Mouse (Mus musculus) adrenal gland, adult 2 months (tissue): Measurements from ENCODE around the gene Rtca. TPM values are rescaled to one million over a fixed set of nuclear protein-coding genes. Genes with fewer than 3 reads are reported as not detected.

Experiments used
- DNase-seq: peaks from one replicate; pipeline ENCODE4 v3.0.0; 2021
- long read RNA-seq: library from polyadenylated mRNA; stranded (forward); transcript quantifications from one replicate; pipeline ENCODE4 v2.0.0, GENCODE M21; 2021
- polyA plus RNA-seq: library from polyadenylated mRNA; depleted of rRNA; stranded (reverse); fragments of >200 nt; gene quantifications from 2 replicates; pipeline ENCODE4 v1.2.3, GENCODE M21; 2012; rRNA removed
- total RNA-seq, 2 experiments: library from RNA; stranded (reverse); gene quantifications; 2 replicates each; pipeline ENCODE4 v1.2.3; 2021

Gene Rtca
- 10 to 100 TPM; 27.4 to 37.1 TPM for total RNA-seq
- 28.6 and 40.6 TPM in 2 replicates for polyA plus RNA-seq
- long read RNA-seq, transcript Rtca-201 (11 exons, 1,594 nt) = major isoform, 29 of 30 reads
- long read RNA-seq, partial matches to known transcripts = 1 of 30 reads
- long read RNA-seq, other reads (novel, unspliced or antisense) = 0 of 30 reads

DNA sequence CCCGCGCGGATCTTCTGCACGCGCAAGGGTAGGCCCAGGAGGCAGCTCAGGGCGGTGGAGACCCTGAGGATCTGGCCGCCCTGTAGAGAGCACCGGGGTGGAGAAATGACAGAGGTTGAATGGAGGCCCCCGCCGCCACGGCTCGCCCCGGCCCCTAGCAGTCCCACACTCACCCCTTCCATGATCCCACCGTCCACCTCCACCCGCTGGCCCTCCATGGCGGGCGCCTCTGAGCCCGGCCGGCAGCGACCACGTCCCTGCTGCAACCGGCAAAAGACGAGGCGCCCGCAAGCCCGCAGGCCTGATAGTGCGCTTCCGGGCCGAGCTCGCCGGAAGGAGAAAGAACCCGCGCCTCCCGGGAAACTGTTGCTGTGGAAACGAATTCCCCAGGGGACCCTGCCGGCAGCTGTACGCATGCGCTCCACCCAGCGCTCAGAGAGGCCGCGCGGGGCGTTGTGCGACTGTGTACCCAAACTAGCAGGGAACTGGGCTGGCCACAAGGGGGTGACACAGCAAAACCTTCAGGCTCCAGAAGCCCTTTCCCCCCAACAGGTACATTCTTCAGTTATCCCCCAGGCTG is at the start of gene Rtca:
Gene Rtca (minus strand): TSS at position 437 of the 580 bp plus-strand sequence.
- peak; percentile 98 for DNase-seq

DNA sequence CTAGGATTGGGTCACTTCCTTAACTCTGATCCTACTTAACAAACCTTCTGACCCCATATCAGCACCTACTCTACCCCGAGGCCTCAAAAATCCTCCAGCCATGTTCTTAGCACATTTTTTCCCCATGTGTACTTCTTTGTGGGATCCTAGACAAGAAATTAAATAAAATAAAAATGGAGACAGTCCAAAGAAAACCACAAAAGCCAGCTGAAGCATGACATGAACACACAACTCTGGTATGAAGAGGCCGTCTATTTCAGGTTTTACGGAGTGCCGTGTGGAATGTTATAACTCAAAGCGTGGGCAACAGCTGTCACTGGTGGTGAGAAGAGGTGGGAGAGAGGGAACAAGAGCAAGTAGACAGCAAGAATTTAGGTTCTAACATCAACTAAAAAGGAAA is 43.4 kb upstream of the Rtca start:
- DNase-seq = no peak

DNA sequence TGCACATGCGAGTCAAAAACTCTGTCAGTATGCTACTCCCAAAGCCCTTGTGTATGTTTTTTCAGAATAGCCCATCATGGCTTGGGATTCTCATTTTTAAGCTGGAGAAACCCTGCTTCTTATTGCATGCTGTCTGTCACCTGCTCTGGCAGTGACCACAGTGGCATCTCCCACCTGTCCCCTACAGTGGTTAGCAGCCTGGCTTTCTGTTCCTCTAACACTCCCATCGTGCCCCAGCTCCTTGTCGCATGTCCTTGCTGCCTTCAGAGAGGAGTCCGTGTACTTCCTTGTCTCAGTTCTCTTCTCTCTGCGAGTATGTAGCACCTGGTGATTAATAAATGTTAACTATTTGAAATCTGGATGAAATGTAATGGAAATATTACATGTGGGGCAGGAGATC is 39.4 kb upstream of the Rtca start:
- no peak for DNase-seq

DNA sequence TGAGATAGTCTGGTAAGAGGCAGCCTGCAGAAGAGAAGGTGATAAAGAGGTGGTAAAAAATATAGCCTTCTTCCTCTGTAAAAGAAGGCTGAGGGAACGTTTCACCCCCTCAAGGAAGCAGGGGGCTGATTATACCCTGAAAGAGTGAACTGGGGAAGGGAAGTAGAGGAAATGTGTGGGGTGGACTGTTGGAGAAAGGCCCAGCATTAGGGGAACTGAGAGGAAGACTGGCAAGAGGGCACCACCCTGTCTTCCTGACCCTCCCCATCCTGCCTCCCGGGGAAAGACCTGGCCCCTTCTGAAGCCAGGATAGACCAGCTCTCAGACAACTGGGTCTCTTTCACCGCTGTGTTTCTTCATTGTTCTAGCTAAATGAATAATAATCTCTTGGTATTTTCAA is 34.5 kb upstream of the Rtca start:
- no peak for DNase-seq

DNA sequence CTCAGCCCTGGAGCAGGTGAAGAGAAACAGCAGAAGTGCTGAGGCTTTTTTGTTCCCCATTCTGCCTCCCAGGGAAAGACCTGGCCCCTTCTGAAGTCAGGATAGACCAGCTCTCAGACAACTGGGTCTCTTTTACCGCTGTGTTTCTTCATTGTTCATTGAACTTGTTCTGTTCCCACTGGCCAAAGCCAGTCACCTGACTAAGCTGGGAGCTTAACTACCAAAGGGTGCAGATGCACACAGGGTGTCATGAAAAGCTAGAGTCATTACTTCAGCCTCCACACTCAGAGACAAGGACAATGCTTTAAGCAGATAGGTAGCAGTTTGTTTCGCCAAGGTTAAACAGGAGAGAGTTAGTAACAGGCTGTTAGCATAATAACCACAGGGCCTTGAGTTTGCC is 34.1 kb upstream of the Rtca start:
- DNase-seq = no peak

DNA sequence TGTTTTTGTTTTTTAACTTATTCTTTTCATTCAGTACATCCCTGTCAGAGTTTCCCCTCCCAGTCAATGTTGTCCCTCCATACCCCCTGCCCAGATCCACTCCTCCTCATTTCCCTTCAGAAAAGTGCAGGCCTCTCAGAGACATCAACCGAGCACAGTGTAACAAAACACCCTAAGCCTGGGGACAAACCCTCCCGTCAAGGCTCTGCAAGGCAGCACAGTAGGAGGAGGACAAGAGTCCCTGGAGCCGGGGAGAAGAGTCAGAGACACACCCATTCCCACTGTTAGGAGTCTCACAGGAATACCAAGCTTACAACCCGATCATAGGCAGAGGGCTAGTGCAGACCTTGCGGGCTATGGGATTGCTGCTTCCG is 29.2 kb upstream of the Rtca start:
- no peak for DNase-seq

DNA sequence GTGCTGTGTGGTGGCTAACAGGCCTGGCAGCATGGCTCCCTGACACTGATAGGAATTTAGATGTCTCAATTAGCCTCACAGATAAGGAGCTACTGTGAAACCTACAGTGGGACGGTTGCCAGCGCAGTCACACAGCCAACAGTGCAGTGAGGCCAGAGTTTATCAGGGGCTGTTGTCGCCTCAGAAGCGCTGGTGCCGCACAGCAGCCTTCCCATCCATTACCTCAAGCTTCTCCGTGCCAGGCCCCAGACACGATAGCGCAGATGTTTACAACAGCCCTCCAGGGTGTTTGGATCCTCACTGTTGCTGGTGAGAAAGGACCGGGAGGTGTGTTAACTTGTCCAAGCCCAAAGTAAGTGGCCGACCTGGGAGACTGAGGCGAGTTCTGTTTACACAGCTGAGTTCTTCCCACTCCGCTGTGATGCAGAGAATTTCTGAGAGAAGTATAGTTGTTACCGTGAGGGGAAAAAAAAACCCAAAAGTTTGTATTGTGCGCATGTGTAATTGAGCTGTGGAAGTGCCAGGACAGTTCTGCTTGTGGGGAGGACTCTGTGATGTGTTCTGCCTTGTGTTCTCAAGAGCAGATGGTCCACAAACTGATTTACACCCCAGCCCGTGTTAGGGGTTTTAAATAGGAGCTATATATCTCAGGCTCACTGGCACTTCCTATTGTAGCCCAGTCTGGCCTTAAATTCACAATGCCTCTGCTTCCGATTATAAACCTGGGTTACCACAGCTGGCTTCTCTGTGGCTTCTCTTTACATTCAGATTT is 28.6 kb upstream of the Rtca start:
- no peak for DNase-seq

DNA sequence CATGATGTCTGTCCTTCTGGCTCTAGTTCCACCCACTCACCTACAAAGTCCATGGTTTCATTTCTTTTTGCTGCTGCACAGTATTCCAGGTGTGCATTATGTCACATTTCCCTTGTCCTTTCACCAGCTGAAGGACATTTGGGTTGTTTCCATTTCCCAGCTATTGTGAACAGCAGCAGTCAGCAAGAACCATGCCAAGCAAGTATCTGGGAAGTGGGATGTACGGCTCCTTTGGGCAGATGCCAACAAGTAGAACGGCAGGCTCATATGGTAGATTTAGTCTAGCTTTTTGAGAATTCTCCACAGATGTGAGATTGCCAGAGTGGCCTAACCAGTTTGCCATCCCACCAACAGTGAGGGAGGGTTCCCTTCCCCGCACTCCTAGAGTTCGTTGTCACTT is 22.8 kb upstream of the Rtca start:
- no peak for DNase-seq

DNA sequence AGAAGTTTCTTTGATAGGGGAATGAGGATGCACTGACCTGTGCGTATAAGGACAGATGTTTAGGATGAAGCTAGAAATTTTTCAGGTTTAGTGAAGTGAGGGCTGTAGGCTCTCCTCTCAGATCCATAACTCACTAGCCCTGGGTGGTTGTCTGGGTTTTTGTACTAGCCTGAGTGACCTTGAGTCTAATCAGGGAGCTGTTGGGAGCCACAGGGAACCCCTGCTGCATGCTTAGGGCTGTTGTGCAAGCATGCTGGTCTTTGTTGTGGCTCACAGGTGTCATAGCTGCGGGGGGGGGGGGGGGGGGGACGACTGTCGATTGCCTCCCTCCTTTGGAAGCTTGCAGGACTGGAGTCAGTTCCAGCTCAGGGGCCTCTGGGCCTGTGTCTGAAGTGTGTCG is 21.7 kb upstream of the Rtca start:
- no peak for DNase-seq

DNA sequence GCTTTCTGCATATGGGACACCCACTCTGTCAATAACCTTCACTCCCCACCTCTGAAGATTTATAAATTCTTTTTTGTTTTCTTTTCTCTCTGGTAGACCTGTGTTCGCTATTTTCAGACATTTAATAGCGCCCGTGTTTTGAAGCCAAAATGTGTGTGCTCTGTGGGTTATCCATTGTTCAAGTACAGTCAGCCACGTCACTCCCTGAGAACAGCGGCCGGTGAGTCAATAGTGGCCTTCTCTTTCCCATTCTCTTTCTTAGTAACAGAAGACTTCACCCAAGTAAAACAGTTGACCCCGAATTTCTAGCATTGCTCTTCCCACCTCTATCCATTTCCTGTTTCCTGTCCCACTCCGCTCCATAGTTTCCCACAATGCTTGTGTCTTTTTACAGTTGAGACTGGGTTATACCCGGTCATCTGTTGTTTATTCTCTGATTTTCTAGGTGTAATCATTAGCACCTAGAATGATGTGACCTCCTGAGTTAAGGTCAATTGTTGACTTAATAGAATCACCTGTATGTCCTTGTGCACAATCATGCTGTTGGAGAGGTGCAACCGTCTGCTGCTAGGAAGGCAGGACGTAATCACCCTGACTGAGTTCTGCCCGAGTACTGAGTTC is 12.2 kb upstream of the Rtca start:
- DNase-seq = peak; percentile 78

DNA sequence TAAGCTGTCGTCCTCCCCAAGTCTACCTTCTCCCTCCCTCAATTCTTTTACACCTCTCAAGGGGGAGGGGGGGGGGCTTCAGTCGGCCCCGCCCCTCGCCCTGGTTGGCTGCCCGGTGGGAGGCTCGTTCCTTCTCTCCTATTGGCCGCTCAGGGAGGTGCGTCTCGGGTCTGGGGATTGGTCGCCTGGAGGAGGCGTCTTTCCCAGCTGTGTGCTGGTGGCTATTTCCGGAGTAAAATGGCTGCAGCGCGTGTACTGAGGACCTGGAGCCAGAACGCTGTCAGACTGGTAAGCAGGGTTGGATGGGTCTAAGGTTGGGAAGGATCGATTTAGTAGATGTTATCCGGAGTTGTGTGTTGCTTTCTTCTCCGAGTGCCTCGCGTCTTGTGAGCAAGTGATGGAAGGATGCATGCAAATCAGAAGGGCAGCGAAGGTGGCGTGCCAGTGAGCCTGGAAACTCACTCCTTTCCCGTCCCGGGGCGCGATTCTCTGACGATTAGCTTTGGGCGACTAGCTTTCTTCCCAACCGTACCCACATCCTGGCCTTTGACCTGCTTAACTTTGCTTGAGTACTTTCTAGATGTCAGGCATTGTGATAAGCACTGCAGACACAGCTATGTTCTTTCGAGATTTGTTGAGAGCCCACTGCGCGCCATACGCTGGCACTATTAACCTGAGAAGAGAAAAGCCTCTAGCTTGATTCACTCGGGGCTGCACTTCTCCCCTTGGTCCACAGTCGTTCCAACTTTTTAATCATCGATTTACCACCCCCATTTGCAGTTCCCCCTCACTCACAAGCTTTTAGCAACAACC is 5.1 kb upstream of the Rtca start, which contains the start of gene Dbt:
Gene Dbt (plus strand): TSS at position 167 of the 813 bp plus-strand sequence.
- peak; percentile 93 for DNase-seq

DNA sequence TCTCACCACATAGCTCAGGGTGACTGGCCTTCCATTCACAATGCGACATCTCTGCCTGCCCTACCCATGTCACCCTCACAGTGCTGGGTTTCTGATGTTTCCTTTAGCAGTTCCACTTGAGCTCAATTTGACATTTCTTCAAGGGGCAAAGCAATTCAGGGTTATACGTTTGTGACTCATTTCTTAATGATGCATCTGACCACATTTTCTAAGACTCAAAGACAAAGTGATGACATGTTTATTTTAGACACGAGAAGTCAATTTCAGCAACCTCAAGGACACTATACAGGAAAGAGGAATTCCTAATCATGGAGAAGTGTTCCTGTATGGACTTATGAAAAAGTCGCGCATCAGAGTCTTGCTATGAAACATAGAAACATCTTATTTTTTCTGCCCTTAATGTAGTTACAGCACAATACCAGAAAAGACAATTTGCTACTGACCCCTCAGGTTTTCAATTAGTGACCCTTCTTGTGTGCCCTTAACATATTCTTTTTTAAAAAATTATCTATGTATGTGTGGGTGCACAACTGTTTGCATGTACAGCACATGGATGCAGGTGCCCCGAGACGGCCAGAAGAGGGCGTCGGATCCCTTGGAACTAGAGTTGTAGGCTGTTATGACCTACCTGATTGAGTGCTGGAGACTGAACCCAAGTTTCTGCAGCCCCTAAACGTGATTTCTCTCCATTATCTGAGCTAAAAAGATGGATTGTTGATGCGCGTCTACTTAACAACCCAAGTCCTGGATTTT is 4.3 kb upstream of the Rtca start:
- DNase-seq = no peak

DNA sequence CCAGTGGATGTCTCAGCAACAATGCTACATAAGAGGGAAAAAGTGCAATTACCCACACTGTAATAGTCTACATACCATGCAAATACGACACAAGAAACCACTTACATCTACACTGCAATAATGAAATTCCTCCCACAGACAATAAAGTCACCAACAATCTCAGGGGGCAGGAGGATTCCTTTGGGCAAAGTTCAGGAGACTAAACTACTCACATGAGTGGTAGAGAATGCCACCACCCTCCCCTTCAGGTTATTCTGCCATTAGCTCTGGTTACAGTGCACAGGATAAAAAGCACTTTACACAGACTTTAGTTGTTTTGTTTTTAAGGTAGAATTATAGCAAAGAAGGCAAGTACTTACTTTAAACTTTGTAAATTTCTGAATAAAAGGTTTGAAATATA is 12.3 kb downstream of the Rtca start:
- DNase-seq = no peak

DNA sequence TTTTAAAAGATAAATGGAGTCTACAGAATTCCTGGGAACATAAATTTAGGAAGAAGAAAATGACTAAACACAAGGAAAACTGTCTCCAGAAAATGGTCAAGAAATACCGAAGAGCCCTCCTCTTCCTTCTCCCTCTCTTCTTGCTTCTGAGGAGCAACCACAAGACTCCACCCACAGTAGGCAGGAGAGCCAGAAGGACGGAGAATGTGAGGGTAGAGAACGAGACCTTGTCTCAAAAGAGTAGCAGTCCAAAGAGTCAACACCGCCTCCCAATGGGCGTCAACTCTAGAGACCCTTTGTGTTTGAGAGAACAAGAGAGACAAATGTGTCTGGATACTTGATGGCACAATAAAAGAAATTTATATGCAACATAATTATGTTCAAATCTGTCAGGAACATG is 14.3 kb downstream of the Rtca start:
- DNase-seq = no peak

DNA sequence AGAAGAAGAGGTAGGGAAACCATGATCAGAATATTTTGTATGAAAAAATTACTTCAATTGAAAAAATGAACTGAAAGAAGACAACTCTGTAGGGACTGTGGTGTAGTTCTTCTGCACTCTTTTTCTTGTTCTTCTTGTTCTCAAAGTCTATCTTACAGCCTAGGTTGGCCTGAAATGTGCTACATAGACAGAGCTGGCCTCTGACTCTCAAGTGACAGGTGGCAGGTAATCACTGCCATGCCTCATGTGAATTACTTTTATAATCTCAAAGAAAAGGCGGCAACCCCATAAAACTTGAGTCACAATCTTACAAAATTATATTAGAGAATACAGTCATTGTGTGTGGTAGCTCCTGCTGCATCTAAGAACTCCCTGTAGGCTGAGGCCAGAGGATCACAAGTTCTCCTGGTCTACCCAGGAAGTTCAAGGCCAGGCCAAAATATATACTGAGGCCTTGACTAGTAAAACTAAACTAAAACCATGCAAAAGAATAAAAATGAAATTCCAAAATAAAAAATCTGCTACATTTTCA is 16.0 kb downstream of the Rtca start:
- no peak for DNase-seq

DNA sequence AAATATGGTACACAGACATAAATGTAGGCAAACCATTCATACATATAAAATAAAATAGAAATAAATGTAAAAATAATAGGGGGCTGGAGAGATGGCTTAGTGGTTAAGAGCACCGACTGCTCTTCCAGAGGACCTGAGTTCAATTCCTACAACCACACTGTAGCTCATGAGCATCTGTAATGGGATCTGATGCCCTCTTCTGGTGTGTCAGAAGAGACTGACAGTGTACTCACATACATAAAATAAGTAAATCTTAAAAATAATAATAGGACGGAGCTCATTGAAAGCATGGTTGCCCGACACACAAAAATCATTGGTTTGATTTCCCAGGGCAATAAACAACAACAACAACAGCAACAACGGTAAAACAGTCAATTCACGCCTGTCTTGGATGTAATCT is 17.1 kb downstream of the Rtca start:
- DNase-seq = no peak

DNA sequence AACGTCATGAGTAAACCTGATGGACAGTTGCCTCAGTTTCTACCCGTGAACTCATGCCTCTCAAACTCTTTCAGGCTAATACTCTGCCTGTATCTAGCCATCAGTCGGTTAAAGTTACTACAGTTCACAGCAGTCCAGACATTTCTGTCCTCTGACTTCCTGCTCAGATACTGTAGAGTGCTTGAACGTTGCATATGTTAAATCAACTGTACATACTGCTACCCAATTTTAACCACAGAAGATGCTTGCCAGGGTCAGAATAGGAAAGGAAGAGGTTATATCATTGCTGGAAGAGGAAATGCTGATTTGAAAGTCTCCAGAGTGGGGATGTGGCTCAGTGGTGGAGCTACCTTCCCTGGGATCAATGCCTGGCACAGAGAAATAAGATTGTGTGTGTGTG is 24.7 kb downstream of the Rtca start:
- DNase-seq = no peak

DNA sequence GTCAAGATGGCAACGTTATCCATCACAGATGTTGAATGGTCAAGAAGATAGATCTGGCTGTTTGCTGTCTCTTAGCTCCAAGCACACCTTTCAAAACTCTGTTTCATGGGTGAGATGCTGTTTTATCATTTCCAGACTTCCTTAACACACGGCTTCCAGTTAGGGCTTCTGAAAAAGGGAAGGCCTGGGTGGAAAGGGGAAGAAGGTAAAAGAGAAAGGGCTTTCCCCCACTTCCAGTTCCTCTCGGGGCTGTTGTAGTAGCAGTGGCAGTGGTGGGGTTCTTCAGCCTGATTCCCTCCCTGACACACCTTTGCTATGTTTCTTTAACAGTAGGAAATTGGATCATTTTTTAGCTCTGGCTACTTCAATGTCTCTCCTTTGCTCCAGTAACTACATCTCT is 25.3 kb downstream of the Rtca start:
- DNase-seq = no peak

DNA sequence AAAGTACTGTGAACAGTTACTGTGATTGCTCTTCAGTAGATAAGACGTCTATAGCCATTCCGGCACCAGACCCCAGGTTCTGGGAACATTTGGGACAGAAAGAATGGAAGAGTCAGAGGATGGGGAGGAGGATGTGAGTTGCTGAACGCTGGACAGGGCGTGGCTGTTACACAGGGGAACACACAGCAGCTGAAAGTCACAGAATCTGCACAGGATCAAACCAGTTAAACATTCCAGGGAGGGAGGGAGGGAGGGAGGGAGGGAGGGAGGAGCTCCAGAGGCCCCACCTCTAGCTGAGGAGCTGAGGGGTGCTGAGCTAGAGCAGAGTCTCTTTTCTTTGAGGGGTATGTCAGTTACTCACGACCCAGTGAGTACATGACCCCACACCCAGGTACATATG is 27.1 kb downstream of the Rtca start:
- DNase-seq = no peak

DNA sequence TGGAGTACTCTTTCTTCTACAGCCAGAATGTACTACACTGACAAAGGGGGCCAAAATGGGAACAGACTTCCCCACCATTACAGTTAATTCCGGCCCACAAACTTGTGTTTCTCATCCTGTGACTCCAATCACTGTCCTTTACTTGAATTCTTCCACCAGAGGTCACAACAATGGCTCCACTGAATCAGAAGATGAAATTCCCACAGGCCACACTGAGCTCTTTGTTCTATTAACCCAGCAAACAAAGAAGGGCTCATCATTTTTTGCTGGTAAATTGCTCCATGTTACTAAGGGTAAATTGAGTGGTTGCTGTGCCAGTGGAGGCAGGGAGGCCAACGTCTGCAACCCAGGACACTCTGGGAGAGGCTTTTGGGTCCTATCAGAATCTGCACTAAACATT is 27.9 kb downstream of the Rtca start:
- no peak for DNase-seq

DNA sequence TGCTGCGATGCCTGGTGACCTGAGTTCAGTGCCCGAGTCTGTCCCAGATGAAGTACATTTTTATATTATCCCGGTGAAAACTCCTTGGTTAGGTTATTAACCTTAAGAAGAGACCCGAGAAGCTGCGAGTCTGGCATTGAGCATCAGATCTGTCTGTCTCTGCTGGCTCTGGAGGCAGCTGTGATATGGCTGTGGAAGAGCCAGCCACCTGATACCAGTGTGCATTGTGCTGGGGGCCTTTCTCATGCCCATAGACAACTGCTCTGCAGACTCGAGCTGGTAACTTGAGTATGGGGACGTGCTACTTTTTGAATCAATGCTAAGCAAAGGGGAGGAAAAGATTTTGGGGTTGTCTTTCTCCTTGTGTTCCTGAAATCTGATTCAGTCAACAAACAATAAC is 30.7 kb downstream of the Rtca start:
- DNase-seq = no peak
